Mouse (Mus musculus) embryonic stem cell, embryonic (primary cell): Measurements from ENCODE around the gene Nr3c2.

ENCODE experiments used
- CTCF ChIA-PET, 4 experiments: fragments of 300-600 bp in 2 of 4; fragments of 350-600 bp in 2 of 4; sonication (Branson Sonifier 250); formaldehyde crosslinking; loops; one replicate each; lab custom pipeline; 2022; ENCODE audit warnings: inconsistent platforms in 2 of 4; lab: Charles Lee
- POLR2A ChIA-PET, 4 experiments: fragments of 300-600 bp in 2 of 4; fragments of 350-600 bp in 2 of 4; sonication (Branson Sonifier 250); formaldehyde crosslinking; loops; one replicate each; lab custom pipeline; 2022; ENCODE audit warnings: antibody characterized with exemption in 4 of 4, inconsistent platforms in 1 of 4; lab: Charles Lee

Nr3c2 gene

DNA sequence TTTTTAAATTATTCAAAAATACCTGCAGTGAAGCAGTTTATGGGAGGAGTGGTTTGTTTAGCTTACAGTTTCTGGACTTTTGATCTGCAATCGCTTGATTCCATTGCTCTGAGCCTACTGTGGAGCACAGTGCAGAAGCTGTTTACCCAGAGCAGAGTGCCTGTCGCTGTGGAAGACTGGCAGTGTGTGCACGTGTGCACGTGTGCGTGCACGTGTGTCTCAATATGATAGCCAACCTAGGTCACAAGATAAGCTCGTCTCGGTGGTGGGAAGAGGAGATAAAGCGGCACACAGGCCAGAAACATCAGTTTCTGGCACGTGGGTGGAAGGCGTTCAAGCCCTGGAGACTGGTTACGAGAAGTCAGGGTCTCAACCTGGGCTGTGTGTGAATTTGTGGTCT, 145.6 kb downstream of the Nr3c2 start:
- CTCF ChIA-PET: no interaction called here
- POLR2A ChIA-PET: interaction anchor here in 1 of 4 experiments (0.6 to 1.0 kb wide), 2 partner anchors 10 to 948 kb away, joined by 3 to 4 read pairs; no protein-coding TSS in a partner anchor

DNA sequence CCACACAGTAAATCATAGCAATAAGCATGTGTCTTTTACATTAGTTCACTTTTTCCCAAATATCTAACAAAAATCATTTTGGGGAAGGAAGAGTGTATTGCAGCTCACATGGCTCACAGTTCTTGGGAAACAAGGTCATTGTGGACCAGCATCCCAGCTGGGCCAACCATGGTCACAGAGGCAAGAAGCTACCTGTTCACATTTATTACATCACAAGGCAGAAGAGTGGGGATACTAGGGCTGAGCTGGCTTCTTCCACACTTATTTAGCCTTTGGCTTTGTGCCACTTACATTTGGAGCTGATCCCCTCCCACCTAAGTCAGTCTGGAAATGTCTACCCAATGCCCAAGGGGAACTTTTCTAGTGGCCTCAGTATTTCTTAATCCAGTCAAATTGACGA, 146.5 kb downstream of the Nr3c2 start:
- CTCF ChIA-PET: interaction anchor here in 1 of 4 experiments (0.6 kb wide), 1 partner anchor 322 kb away, joined by 3 read pairs; no protein-coding TSS in a partner anchor
- POLR2A ChIA-PET: interaction anchor here in 1 of 4 experiments (1.0 kb wide), 1 partner anchor 9 kb away, joined by 3 read pairs; no protein-coding TSS in a partner anchor

DNA sequence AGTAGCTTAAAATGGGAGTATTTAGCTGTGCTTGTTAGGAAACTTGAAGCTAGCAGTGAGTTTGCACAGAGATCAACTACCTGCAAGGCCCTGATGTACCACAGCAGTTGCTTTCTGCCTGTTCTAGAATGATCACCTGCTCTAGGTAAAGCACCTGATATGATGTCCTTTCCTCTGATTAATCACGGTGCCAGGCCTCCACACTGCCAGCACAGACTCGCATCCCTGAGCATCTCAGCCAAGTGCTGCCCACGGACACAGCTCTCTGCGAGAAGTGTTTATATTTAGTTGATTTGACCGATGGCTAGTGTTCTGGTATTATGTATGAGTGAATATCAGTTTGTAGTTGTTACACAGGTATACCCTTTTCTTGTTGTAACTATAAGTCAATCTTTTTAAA, 147.0 kb downstream of the Nr3c2 start:
- CTCF ChIA-PET: interaction anchor here in 1 of 4 experiments (0.6 kb wide), 1 partner anchor 321 kb away, joined by 3 read pairs; no protein-coding TSS in a partner anchor
- POLR2A ChIA-PET: no interaction called here

DNA sequence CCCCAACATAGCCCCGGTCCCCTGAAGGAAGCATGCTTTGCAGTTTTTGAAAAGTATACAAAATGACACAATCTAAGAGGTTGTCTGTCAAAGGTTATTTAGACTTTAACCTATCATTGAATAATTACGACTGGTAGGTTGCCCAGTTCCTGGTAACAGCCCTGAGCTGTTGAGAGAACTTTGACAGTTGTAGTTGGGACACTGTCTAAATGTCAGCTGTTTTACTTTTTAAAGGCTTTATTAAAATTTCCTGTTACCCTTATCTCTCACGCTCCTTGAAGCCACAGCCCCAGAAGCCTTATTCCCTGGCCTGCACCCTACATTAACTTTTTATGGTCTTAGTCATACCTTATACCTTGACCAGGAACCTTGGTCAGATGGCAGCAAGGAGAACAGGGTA, 147.5 kb downstream of the Nr3c2 start:
- ChIA-PET CTCF (no interaction called here), POLR2A (no interaction called here)

DNA sequence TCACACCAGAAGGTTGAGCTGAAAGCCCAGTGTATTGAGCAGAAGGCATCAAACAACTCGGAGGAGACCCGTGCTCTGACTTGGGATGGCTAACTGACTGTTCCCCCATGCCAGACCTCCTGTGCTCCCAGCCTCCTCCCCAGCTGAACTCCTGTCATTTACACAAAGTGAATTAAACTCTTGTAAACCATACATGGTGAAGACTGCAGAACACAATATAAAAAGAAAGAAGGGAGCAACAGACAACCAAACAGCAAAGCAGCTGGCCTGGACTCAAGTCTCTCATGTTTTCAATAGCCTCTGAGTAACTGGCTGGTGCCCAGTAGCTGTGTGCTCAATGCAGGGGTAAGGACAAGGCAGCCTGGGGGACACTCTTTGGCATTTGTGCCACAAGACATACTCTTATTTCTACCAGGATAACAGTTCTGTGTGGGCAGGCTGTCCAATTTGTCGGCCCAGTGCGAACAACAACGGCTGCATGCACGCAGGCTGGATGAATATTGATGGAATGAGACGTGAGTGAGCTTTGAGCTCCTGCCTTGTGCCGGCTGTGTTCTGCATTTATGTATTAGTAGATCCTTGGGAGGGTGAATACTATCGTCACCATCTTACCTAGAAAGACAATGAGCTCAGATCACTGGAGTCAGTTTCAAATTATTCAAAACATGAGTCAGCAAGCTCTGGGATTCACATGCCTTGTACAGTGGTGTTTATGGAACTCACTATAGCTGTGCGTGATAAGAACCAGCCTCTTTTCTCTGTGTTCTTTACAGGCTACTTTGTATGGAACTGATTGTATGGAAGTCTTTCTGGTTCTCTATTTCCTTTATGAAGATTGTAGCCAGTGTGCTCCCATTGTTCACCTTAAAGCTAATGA, 152.4 kb downstream of the Nr3c2 start:
- POLR2A ChIA-PET: interaction anchor here in 1 of 4 experiments (1.0 kb wide), 1 partner anchor 18 kb away, joined by 4 read pairs; no protein-coding TSS in a partner anchor

DNA sequence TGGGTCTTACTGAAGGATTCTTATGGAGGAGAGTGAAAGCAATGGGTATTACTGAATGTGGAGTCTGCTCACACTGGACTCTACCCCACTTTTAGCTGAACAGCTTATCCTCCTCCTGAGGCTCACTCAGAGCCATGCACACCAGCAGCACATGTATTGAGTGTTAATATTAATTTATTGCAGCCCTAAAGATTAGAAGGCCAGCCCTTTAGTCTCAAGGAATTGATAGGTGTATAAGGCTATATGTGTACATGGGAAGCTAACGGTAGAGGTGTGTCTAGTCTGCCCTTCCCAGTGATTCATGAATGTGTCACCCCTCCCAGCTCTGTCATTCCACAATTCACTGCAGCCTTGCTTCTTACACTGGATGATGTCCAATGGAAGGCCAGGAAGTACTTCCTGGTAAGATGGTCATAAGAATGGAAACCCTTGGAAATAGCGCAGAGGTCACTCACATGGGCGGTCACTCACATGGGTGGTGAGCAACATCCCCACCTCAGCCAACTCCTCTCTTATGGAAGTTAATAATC, 156.3 kb downstream of the Nr3c2 start:
- POLR2A ChIA-PET: no interaction called here

More for the DNA sequence above, 152.4 kb downstream of the Nr3c2 start:
- CTCF ChIA-PET: no interaction called here

DNA sequence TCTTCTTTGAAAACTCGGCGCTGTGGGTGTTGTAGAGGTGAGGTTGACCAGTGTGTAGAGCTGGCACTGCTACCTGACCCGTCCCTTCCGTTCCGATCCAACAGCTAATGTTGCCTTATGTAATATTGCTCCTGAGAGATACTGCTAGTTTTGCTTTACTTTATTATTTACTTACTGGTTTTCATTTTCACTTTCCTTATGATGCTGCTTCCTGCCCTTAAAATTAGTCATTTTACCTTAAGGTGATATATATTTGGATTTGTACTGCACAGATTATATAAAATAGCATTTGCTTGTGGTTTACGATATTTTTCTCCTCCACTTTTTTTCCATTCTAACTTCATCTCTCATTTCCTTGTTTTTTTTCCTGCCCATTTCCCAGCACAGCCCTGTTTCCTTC, 157.6 kb downstream of the Nr3c2 start:
- CTCF ChIA-PET: no interaction called here
- POLR2A ChIA-PET: no interaction called here

More for the DNA sequence above, 156.3 kb downstream of the Nr3c2 start:
- CTCF ChIA-PET: no interaction called here

DNA sequence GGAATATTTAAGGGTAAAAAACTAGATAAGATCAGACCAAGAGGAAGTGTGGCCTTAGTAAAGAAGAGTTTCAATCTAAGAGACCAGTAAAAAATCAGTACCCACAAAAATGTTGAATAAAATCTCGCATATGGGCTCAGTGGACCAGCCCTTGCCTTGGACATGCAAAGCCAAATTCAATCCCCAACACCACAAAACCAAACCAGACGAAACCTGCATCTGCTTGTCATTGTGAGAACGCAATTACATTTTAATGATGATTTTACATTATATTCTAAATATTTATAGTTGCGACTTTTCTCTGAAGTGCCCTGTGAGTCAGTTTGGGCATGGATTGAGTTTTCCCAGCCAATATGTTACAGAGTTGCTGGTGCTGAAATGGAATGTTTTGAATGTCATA, 183.4 kb downstream of the Nr3c2 start:
- POLR2A ChIA-PET: no interaction called here
- CTCF ChIA-PET: no interaction called here

DNA sequence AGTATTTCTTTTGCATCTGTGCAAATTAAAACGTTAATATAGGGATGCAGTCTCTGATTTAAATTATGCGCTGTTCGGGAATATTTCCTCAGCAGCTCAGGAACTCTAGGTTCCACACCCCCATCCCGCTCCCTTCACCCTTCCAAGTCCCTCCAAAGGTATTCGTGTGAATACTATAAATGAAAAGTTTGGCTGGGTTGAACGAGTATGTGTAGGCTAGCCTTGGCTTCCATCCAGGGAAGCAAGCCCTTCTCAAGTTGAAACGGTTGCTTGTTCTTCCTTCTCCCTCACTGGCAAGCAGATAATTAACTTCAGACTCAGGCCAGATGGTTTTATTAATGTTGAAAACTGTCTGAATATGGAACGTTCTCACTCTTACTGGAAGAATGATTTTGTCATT, 186.8 kb downstream of the Nr3c2 start:
- POLR2A ChIA-PET: no interaction called here
- CTCF ChIA-PET: no interaction called here

DNA sequence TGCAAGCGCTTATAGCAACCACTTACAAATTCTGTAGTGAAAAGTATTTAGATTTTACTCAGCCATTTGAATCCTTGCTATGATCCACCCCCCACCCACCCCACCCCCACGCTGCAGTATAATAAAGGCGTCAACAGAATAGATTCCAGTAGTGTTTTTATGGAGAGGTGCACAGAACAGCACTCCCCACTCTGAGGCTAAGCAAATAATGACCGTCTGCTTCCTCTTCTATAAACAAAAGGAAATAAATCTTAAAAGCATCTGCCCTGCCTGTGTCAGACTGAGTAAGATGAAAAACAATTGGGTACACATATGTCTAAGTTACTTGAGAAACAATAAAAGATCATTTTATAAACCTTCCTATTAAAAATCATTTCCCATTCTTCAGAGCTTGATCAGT, 197.5 kb downstream of the Nr3c2 start:
- POLR2A ChIA-PET: no interaction called here
- CTCF ChIA-PET: no interaction called here

DNA sequence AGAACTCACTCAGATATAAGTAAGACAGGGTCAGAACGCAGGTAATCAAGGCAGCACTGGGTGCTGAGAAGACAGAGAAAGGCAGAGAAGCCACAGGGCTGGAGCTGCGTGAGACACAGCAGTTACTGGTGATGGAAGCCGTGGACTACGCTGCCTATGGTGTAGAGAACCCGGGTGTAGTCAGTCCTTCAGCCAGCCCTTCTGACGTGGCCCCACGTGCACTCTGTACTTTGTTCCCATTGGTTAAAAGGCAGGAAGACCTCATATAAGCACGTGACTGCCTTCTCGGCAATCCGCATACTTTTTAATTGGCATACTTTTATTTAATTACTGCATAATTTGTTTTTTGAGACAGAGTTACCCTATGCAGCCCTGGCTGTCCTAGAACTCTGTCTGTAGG, 198.9 kb downstream of the Nr3c2 start:
- ChIA-PET POLR2A (interaction anchor here in 1 of 4 experiments (0.5 kb wide), 1 partner anchor 439 kb away, joined by 7 read pairs; no protein-coding TSS in a partner anchor), CTCF (no interaction called here)

DNA sequence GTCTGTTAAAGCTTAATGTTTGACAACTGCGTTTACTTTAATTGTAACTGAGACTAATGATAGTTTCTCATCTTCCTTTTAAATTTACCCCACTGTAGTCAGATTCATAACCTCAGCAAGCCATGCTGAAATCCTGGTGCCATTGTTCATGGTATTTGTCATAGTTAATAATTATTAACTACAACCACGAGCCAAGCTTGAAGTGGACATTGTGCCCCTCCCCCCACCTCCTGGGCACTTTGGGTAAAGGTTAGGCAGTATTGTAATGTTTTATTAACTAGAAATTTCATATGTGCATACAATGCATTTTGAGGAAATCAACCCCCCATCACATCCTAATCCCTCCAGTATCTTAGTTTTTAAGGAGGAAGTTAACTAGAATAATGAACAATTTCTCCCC, 201.1 kb downstream of the Nr3c2 start:
- POLR2A ChIA-PET: interaction anchor here in 1 of 4 experiments (1.0 kb wide), 1 partner anchor 9 kb away, joined by 3 read pairs; no protein-coding TSS in a partner anchor
- CTCF ChIA-PET: interaction anchor here in 1 of 4 experiments (0.8 kb wide), 1 partner anchor 962 kb away, joined by 3 read pairs; no protein-coding TSS in a partner anchor

DNA sequence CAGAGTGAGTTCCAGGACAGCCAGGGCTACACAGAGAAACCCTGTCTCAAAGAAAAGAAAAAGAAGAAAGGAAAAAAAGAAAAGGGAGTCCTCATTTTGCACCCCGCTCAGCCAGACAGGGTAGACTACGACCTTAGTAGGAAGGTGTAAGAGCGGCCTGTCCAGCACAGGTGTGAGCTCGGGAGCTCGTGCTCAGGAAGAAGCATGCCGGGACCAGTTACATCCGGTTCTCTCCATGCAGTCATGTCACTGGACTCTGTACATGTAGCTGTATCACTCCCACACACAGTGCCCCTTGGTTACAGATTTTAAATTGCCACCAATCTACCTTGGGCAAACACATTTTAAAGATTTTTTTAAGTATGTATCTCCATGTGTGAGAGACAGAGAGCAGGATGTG, 203.6 kb downstream of the Nr3c2 start:
- CTCF ChIA-PET: no interaction called here

DNA sequence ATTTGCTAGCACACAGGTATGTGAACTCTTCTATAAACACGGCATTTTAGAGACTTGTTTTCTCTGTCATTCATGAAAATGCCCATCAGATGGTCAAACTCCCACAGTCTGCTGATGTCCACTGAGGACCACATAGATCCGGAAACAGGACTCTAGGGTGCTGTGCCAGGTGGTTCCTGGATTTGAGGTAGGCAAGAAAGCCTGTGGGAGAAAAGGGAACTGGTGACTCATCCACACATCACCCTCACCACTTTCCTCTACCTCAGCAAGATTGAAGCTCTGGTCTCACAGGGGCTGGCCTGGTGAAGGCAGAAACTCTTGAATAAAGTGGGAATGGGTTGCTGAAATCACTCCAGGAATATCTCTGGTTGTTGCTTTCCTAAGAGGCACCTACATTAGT, 213.5 kb downstream of the Nr3c2 start:
- CTCF ChIA-PET: no interaction called here
- POLR2A ChIA-PET: no interaction called here

More for the DNA sequence above, 203.6 kb downstream of the Nr3c2 start:
- POLR2A ChIA-PET: no interaction called here

DNA sequence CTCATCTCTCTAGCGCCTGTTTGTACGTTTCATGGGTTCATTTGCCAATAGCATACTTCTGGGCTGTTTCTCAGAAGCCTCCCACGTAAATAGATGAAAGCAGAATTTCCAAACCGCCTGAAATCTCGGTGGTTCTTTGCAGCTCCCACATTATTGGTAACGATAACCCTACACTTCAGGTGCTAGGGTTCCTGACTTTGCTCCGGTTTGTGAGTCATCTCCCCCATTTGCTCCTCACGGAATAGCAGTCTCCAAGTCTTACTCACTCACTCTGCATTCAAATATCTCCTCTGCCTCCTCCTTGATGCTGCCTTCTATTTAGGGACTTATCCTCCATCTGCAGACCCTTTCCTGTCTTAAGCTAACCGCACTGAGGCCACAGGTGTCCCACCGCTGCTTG, 215.5 kb downstream of the Nr3c2 start:
- CTCF ChIA-PET: no interaction called here

DNA sequence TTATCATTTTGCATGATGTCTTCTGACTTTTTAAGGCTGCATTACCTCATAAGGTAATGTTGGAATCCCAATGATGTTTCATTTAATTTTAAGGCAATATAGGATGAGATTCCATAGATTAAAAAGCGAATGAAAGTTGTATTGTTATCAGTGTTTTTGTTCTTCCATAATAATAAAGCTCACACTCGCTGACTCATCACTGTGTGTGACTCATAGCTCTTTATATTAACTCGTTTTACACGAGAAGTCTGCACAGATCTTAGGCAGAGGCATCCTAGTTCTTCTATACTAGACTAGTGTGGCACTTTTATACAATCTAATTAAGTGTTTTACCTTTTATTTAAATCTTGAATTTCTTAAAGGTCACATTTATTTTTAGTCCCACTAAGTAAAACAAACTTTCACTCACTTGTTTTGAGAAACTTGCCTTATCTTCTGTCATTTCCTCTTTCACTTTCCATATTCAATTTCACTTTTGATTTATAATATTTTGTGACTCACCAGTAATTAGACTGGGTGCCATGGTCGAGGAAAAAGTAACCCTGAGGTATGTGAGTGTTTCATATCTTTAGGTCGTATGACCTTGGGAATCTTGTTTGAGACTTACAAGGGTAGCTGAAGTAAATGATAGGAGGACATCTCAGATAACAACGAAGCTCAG, 217.3 kb downstream of the Nr3c2 start:
- ChIA-PET CTCF (no interaction called here), POLR2A (no interaction called here)

More for the DNA sequence above, 215.5 kb downstream of the Nr3c2 start:
- POLR2A ChIA-PET: no interaction called here

DNA sequence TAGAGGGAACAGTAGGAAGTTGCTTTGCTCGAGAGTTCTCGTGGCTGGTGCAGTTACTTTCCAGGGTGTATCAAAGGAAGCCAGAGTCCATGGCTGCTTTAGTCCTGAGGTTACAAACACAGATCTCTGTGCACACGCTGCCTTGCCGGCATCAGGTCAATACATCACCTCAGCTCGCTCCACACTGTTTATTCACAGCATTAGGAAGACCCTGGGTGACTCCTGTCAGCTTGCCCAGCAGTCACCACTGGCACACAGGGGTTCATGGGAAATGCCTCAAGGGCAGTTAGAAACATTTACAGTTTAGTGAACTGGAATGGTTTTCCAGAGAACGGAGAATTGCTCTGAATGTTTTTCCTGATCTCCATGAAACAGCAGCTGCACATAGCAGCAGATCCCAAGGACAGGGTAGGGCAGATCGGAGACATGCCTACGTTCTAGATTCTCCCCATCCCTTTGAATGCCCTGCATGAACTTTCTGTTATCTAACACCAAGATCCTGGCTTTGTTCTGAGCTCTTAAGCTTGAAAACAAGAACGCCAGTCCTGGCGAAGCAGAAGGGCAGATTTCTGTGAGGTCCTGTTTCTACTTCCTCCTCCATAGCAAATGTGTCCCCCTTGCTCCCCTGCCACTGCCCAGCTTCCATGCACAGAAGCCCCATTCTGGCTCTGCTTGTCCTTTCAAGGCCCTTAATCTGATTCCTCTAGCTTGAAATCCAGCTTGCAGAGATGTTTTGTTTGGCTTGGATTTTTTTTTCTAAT, 221.7 kb downstream of the Nr3c2 start:
- ChIA-PET POLR2A (interaction anchor here in 1 of 4 experiments (0.9 kb wide), 1 partner anchor 12 kb away, joined by 3 read pairs; no protein-coding TSS in a partner anchor), CTCF (no interaction called here)

DNA sequence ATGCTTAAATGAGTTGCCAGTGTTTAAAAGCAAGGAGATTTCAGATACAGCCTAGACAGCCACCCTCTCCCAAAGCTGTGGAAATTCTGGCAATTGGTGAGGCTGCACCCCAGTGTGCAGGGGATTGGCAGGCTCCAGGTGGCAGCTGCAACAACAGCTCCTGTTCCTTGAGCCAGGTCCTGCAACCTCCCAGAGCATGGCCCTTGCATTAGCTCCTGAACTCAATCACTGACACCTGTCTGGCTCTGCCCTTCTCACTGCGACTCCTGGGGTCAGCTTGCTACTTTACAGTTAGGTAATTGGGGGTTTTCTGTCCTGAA, 222.3 kb downstream of the Nr3c2 start:
- CTCF ChIA-PET: no interaction called here
- POLR2A ChIA-PET: interaction anchor here in 1 of 4 experiments (0.9 kb wide), 1 partner anchor 11 kb away, joined by 3 read pairs; no protein-coding TSS in a partner anchor

DNA sequence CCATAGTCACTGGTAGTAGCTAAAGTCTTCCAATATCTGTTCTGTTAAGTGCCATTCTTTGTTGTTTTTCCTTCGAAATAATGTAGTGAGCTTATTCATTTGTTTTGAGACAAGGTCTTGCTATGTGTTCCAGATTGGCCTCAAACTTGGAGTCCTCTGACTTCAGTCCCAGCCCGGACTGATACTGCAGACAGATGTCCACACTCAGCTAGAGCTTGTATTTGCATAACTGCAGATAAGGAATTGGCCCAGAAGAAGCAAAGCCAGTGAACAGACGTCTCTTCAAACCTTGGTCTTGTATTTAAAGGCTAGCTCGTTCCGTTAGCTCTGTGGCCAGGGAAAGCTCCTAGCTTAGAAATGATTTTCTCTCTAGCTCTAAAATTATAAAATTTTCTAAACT, 223.1 kb downstream of the Nr3c2 start:
- CTCF ChIA-PET: no interaction called here
- POLR2A ChIA-PET: no interaction called here
